ENCODE assay signal across 8 mouse cellular contexts in the genomic region with DNA sequence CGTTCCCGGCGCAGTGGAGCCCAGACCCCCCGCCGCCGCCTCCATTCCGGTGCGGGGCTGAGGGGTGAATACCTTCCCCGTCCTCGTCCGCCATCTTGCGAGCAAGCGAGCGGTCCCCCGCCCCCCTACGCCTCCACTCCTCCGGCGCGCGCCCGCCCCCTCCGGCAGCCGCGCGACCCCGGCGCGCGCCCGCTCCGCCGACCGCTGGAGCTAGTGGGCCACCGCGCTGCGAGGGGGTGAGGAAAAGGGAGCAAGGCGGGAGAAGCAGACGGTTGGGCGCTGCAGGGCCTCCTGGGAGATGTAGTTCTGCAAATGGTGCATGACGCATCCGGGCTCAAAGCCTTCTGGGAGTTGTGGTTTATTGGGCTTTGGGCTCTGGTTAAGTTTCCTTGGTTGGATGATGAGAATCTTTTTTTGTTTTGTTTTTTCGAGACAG. TPM values are rescaled to one million over a fixed set of nuclear protein-coding genes. Genes with fewer than 3 reads are reported as not detected.
DNase-seq lines count a peak whose midpoint lies in the region; ATAC-seq lines count a peak whose summit lies in the region.

A gene (minus strand): TSS at position 261 of the 436 bp plus-strand sequence.

- H3K4me2 ChIP-seq in embryonic facial prominence, embryonic 14.5 days (ENCODE audit: low read depth, low read length) = peak within 1 kb of the TSS; percentile 84
- H3K4me2 ChIP-seq in kidney, embryonic 14.5 days (replicated peaks; ENCODE audit: low read depth, low read length) = peak within 1 kb of the TSS; percentile 82
- peak within 1 kb of the TSS; percentile 75 for H3K4me2 ChIP-seq in limb, embryonic 15.5 days

- WGBS in embryonic facial prominence, embryonic 14.5 days = 0% methylated on average over 12 of the region's 42 CpGs
- WGBS in kidney, embryonic 14.5 days = 1% methylated on average over 36 of the region's 42 CpGs
- WGBS in limb, embryonic 15.5 days = 2% methylated on average over 40 of the region's 42 CpGs

- 0 out of 2 replicates have a peak, but pooled peaks cover 3% of the 10 kb centered on the region for H3K27me3 ChIP-seq in embryonic facial prominence, embryonic 14.5 days (replicated peaks; ENCODE audit: control insufficient read depth, insufficient read depth, low read length)
- H3K27me3 ChIP-seq in kidney, embryonic 14.5 days (ENCODE audit: control insufficient read depth, insufficient read depth, low read length) = no peaks in the 10 kb centered on the region
- no peaks in the 10 kb centered on the region for H3K27me3 ChIP-seq in limb, embryonic 15.5 days

- H3K36me3 ChIP-seq in embryonic facial prominence, embryonic 14.5 days (ENCODE audit: control insufficient read depth, insufficient read depth, low read length) = no peaks in the 10 kb centered on the region
- no peaks in the 10 kb centered on the region for H3K36me3 ChIP-seq in kidney, embryonic 14.5 days (ENCODE audit: control insufficient read depth, insufficient read depth, low read length)
- H3K36me3 ChIP-seq in limb, embryonic 15.5 days = no peaks in the 10 kb centered on the region

- H3K4me3 ChIP-seq in embryonic facial prominence, embryonic 14.5 days (ENCODE audit: low read depth, low read length) = peak within 1 kb of the TSS; percentile 91
- peak within 1 kb of the TSS; percentile 90 for H3K4me3 ChIP-seq in kidney, embryonic 14.5 days (ENCODE audit: low read length)
- H3K4me3 ChIP-seq in limb, embryonic 15.5 days = peak within 1 kb of the TSS; percentile 78

- ATAC-seq in embryonic facial prominence, embryonic 14.5 days (ENCODE audit: low read depth) = peak; percentile 99
- peak; percentile 99 for ATAC-seq in kidney, embryonic 14.5 days (ENCODE audit: low FRiP score, low TSS enrichment)
- peak; percentile 95 for ATAC-seq in limb, embryonic 15.5 days (ENCODE audit: insufficient number of reproducible peaks, low FRiP score, low TSS enrichment, low read depth)

- H3K4me1 ChIP-seq in embryonic facial prominence, embryonic 14.5 days (ENCODE audit: control insufficient read depth, insufficient read depth, low read length) = peaks cover 19% of the 10 kb centered on the region
- H3K4me1 ChIP-seq in kidney, embryonic 14.5 days (ENCODE audit: control insufficient read depth, insufficient read depth, low read length) = peaks cover 10% of the 10 kb centered on the region; the same call in 1 of the 2 replicates
- H3K4me1 ChIP-seq in limb, embryonic 15.5 days = peaks cover 18% of the 10 kb centered on the region

- H3K9ac ChIP-seq in embryonic facial prominence, embryonic 14.5 days (ENCODE audit: low read depth, low read length) = peak within 1 kb of the TSS; percentile 89
- peak within 1 kb of the TSS; percentile 87 for H3K9ac ChIP-seq in kidney, embryonic 14.5 days (ENCODE audit: low read depth, low read length)
- peak within 1 kb of the TSS; percentile 78 for H3K9ac ChIP-seq in limb, embryonic 15.5 days

- H3K27ac ChIP-seq in embryonic facial prominence, embryonic 14.5 days (replicated peaks; ENCODE audit: low read depth, low read length) = peak within 1 kb of the TSS; percentile 89
- H3K27ac ChIP-seq in kidney, embryonic 14.5 days (ENCODE audit: low read depth, low read length) = peak within 1 kb of the TSS; percentile 60; the same call in 1 of the 2 replicates
- peak within 1 kb of the TSS; percentile 89 for H3K27ac ChIP-seq in limb, embryonic 15.5 days

- DNase-seq in 3T3-L1 (ENCODE audit: low read depth, low spot score) = peak; percentile 98
- peak; percentile 69 to 75 for DNase-seq in adrenal gland, postnatal 4 days (ENCODE audit: low spot score in 2 of 2)
- DNase-seq in embryonic facial prominence, embryonic 14.5 days (ENCODE audit: low spot score) = peak; percentile 99
- DNase-seq in heart, adult 9 months (ENCODE audit: low spot score in 2 of 2) = peak; percentile 91 to 92
- DNase-seq in monocyte, adult 2 months (ENCODE audit: low read depth in 1 of 2, low spot score in 2 of 2) = peak; percentile 52 to 66
- DNase-seq in spleen, postnatal 36 days (ENCODE audit: low spot score in 2 of 2) = peak; percentile 87

- no peaks in the 10 kb centered on the region for H3K9me3 ChIP-seq in embryonic facial prominence, embryonic 14.5 days (ENCODE audit: control insufficient read depth, low read length)
- no peaks in the 10 kb centered on the region for H3K9me3 ChIP-seq in kidney, embryonic 14.5 days (ENCODE audit: control insufficient read depth, low read length)
- H3K9me3 ChIP-seq in limb, embryonic 15.5 days = no peaks in the 10 kb centered on the region

RNA-seq across cellular contexts. Expression of the gene that starts here (rescaled TPM):
- total RNA-seq in adrenal gland, postnatal 4 days (2021) = 10 to 100 TPM; 39.0 to 40.4 TPM
- polyA plus RNA-seq in embryonic facial prominence, embryonic 14.5 days (2014; fragmentation: Nextera tagmentation; extraction: Ambion mirVana) = 33.6 and 33.9 TPM in 2 replicates
- polyA plus RNA-seq in kidney, embryonic 14.5 days (2014; fragmentation: Nextera tagmentation; extraction: Ambion mirVana) = 31.8 and 38.7 TPM in 2 replicates
- 43.4 and 45.7 TPM in 2 replicates for polyA plus RNA-seq in limb, embryonic 15.5 days (2015; fragmentation: Nextera tagmentation; extraction: Ambion mirVana)

Comparison
In these comparisons a context has a peak if more than half of its experiments do, and no peak if none do; other contexts are left out.
1. Peak in every context shown above with its lines: DNase-seq, ATAC-seq, H3K4me3 ChIP-seq and H3K27ac ChIP-seq.